Mouse (Mus musculus) heart, postnatal 25 days (tissue): ENCODE results near the gene Mob3b. TPM values are rescaled to one million over a fixed set of nuclear protein-coding genes. Genes with fewer than 3 reads are reported as not detected.

Experiments
- DNase-seq: peaks from one replicate; pipeline ENCODE4 v3.0.0; 2022; ENCODE audit warnings: low spot score
- intact Hi-C: fragments of 180-260 bp; cut with DNase I; formaldehyde crosslinking; loops from one replicate; pipeline ENCODE4 v1.15.1; 2025
- total RNA-seq, 2 experiments: library from RNA; stranded (reverse); gene quantifications; 2 replicates each; pipeline ENCODE4 v1.2.3; 2021

Mob3b gene
- total RNA-seq, 2 experiments from 2014 or later: 1.2 to 1.6 TPM

GRCm38 (mm10) chr4:35151756-35152155, 5.5 kb downstream of the Mob3b start, which contains the start of gene Ifnk:
Gene Ifnk (plus strand): TSS chr4:35152056.
- intact Hi-C loops: no loop called here
- no peak for DNase-seq

GRCm38 (mm10) chr4:35150706-35151105, 6.6 kb downstream of the Mob3b start:
- intact Hi-C loops: no loop called here
- no peak for DNase-seq

- no peak for DNase-seq
- intact Hi-C loops: no loop called here
Measured at GRCm38 (mm10) chr4:35148326-35148725, 9.0 kb downstream of the Mob3b start.

- intact Hi-C loops: no loop called here
- no peak for DNase-seq
Measured at GRCm38 (mm10) chr4:35146597-35146996, 10.7 kb downstream of the Mob3b start.

- intact Hi-C loops: no loop called here
- DNase-seq: no peak
Measured at GRCm38 (mm10) chr4:35145726-35146125, 11.6 kb downstream of the Mob3b start.

- intact Hi-C loops: no loop called here
- DNase-seq: no peak
Measured at GRCm38 (mm10) chr4:35143472-35144102, 13.7 kb downstream of the Mob3b start.

- intact Hi-C loops: no loop called here
- DNase-seq: no peak
Measured at GRCm38 (mm10) chr4:35140317-35140716, 17.0 kb downstream of the Mob3b start.

GRCm38 (mm10) chr4:35138077-35138476, 19.2 kb downstream of the Mob3b start:
- no peak for DNase-seq

GRCm38 (mm10) chr4:35136996-35137395, 20.3 kb downstream of the Mob3b start:
- DNase-seq: no peak
- intact Hi-C loops: no loop called here

More at GRCm38 (mm10) chr4:35138077-35138476, 19.2 kb downstream of the Mob3b start:
- intact Hi-C loops: no loop called here

GRCm38 (mm10) chr4:35135806-35136205, 21.5 kb downstream of the Mob3b start:
- DNase-seq: no peak
- intact Hi-C loops: no loop called here

- intact Hi-C loops: no loop called here
- DNase-seq: no peak
Measured at GRCm38 (mm10) chr4:35134846-35135611, 22.3 kb downstream of the Mob3b start.

GRCm38 (mm10) chr4:35133411-35133810, 23.9 kb downstream of the Mob3b start:
- DNase-seq: no peak
- intact Hi-C loops: no loop called here

GRCm38 (mm10) chr4:35131592-35131991, 25.7 kb downstream of the Mob3b start:
- intact Hi-C loops: no loop called here

GRCm38 (mm10) chr4:35130411-35130948, 26.8 kb downstream of the Mob3b start:
- intact Hi-C loops: no loop called here
- no peak for DNase-seq

More at GRCm38 (mm10) chr4:35131592-35131991, 25.7 kb downstream of the Mob3b start:
- no peak for DNase-seq

- intact Hi-C loops: no loop called here
- no peak for DNase-seq
Measured at GRCm38 (mm10) chr4:35127759-35128158, 29.5 kb downstream of the Mob3b start.

- intact Hi-C loops: no loop called here
- DNase-seq: no peak
Measured at GRCm38 (mm10) chr4:35126776-35127175, 30.5 kb downstream of the Mob3b start.

GRCm38 (mm10) chr4:35125299-35125777, 31.9 kb downstream of the Mob3b start:
- intact Hi-C loops: no loop called here
- DNase-seq: no peak

- no peak for DNase-seq
- intact Hi-C loops: no loop called here
Measured at GRCm38 (mm10) chr4:35124027-35124426, 33.3 kb downstream of the Mob3b start.

GRCm38 (mm10) chr4:35123087-35123486, 34.2 kb downstream of the Mob3b start:
- intact Hi-C loops: no loop called here
- no peak for DNase-seq

GRCm38 (mm10) chr4:35121060-35121459, 36.2 kb downstream of the Mob3b start:
- intact Hi-C loops: no loop called here
- no peak for DNase-seq

GRCm38 (mm10) chr4:35120575-35120974, 36.7 kb downstream of the Mob3b start:
- intact Hi-C loops: no loop called here
- DNase-seq: no peak
